Mouse (Mus musculus): ENCODE data around the gene Abcg2. TPM values are rescaled to one million over a fixed set of nuclear protein-coding genes. Genes with fewer than 3 reads are reported as not detected.
A peak's percentile ranks its signal among the peaks of the same experiment; 100 is the strongest.
"Not testable (repeated sequence)": the region's sequence is repeated elsewhere in the genome, so short reads cannot be mapped to it uniquely, and the experiment has no call there.

Gene Abcg2
- 10 to 100 TPM; 22.0 to 29.6 (median 23.7) TPM for total RNA-seq (2022)

- not testable (repeated sequence) for DNase-seq (ENCODE audit: low spot score in 2 of 2)
Measured at GRCm38 (mm10) chr6:58584223-58584622, at the start of gene Abcg2. Gene Abcg2, plus strand, starts transcription at chr6:58584523.

GRCm38 (mm10) chr6:58540263-58540662 lies 44.1 kb upstream of the Abcg2 start:
- DNase-seq (ENCODE audit: low spot score in 2 of 2) = not testable (repeated sequence)

- peak in 1 of 2 experiments; percentile 38 for DNase-seq (ENCODE audit: low spot score in 2 of 2)
Measured at GRCm38 (mm10) chr6:58542852-58543251, 41.5 kb upstream of the Abcg2 start.

- not testable (repeated sequence) for DNase-seq (ENCODE audit: low spot score in 2 of 2)
Measured at GRCm38 (mm10) chr6:58544971-58545370, 39.4 kb upstream of the Abcg2 start.

- DNase-seq (ENCODE audit: low spot score in 2 of 2) = peak in 1 of 2 experiments; percentile 24
Measured at GRCm38 (mm10) chr6:58546050-58546449, 38.3 kb upstream of the Abcg2 start.

GRCm38 (mm10) chr6:58546816-58547215 lies 37.5 kb upstream of the Abcg2 start:
- DNase-seq (ENCODE audit: low spot score in 2 of 2) = peak; percentile 26 to 60

- not testable (repeated sequence) for DNase-seq (ENCODE audit: low spot score in 2 of 2)
Measured at GRCm38 (mm10) chr6:58553812-58554211, 30.5 kb upstream of the Abcg2 start.

- not testable (repeated sequence) for DNase-seq (ENCODE audit: low spot score in 2 of 2)
Measured at GRCm38 (mm10) chr6:58593987-58594844, 9.9 kb downstream of the Abcg2 start.

- not testable (repeated sequence) for DNase-seq (ENCODE audit: low spot score in 2 of 2)
Measured at GRCm38 (mm10) chr6:58595639-58596293, 11.4 kb downstream of the Abcg2 start.

GRCm38 (mm10) chr6:58596294-58596653 lies 12.0 kb downstream of the Abcg2 start:
- DNase-seq (ENCODE audit: low spot score in 2 of 2) = peak in 1 of 2 experiments; percentile 5

- DNase-seq (ENCODE audit: low spot score in 2 of 2) = not testable (repeated sequence)
Measured at GRCm38 (mm10) chr6:58602119-58602518, 17.8 kb downstream of the Abcg2 start.

- not testable (repeated sequence) for DNase-seq (ENCODE audit: low spot score in 2 of 2)
Measured at GRCm38 (mm10) chr6:58602991-58603390, 18.7 kb downstream of the Abcg2 start.

- not testable (repeated sequence) for DNase-seq (ENCODE audit: low spot score in 2 of 2)
Measured at GRCm38 (mm10) chr6:58603485-58604090, 19.3 kb downstream of the Abcg2 start.

GRCm38 (mm10) chr6:58606642-58607041 lies 22.3 kb downstream of the Abcg2 start:
- no peak for DNase-seq (ENCODE audit: low spot score in 2 of 2)

GRCm38 (mm10) chr6:58608422-58608821 lies 24.1 kb downstream of the Abcg2 start:
- no peak for DNase-seq (ENCODE audit: low spot score in 2 of 2)

GRCm38 (mm10) chr6:58609919-58610759 lies 25.8 kb downstream of the Abcg2 start:
- no peak for DNase-seq (ENCODE audit: low spot score in 2 of 2)

- no peak for DNase-seq (ENCODE audit: low spot score in 2 of 2)
Measured at GRCm38 (mm10) chr6:58610760-58611654, 26.7 kb downstream of the Abcg2 start.

GRCm38 (mm10) chr6:58624126-58624525 lies 39.8 kb downstream of the Abcg2 start:
- no peak for DNase-seq (ENCODE audit: low spot score in 2 of 2)

- DNase-seq (ENCODE audit: low spot score in 2 of 2) = no peak
Measured at GRCm38 (mm10) chr6:58629238-58629637, 44.9 kb downstream of the Abcg2 start.

GRCm38 (mm10) chr6:58632419-58632818 lies 48.1 kb downstream of the Abcg2 start:
- no peak for DNase-seq (ENCODE audit: low spot score in 2 of 2)
